Mouse (Mus musculus) liver, embryonic 13.5 days (tissue): ENCODE data around the gene Btbd11. TPM values are rescaled to one million over a fixed set of nuclear protein-coding genes. Genes with fewer than 3 reads are reported as not detected.
"Not testable (repeated sequence)": the region's sequence is repeated elsewhere in the genome, so short reads cannot be mapped to it uniquely, and the experiment has no call there.

ENCODE experiments used
- ATAC-seq: fragments of 200-750 bp; cut with Nextera tagmentation; 2 replicates; pipeline ENCODE4 v1.8.0; 2017; ENCODE audit warnings: low read depth, mild to moderate bottlenecking, moderate number of reproducible peaks, moderate library complexity
- DNase-seq: peaks from one replicate; pipeline ENCODE4 v3.0.0; 2022
- H3K27ac ChIP-seq: fragments of 300-500 bp; sonication (generic); 2 replicates; pipeline ENCODE4 v1.5.1; 2015; ENCODE audit warnings: moderate library complexity, mild to moderate bottlenecking, inconsistent platforms
- H3K27me3 ChIP-seq: fragments of 300-500 bp; sonication (generic); 2 replicates; pipeline ENCODE4 v1.6.1; 2015; ENCODE audit warnings: mild to moderate bottlenecking, inconsistent platforms
- H3K36me3 ChIP-seq: fragments of 300-500 bp; sonication (generic); 2 replicates; pipeline ENCODE4 v1.6.1; 2015; ENCODE audit warnings: mild to moderate bottlenecking, inconsistent platforms
- H3K4me1 ChIP-seq: fragments of 300-500 bp; sonication (generic); replicated peaks from 2 replicates; pipeline ENCODE4 v1.6.1; 2015; ENCODE audit warnings: inconsistent platforms
- H3K4me2 ChIP-seq: fragments of 300-500 bp; sonication (generic); 2 replicates; pipeline ENCODE4 v1.6.1; 2015; ENCODE audit warnings: inconsistent platforms, mild to moderate bottlenecking, moderate library complexity
- H3K4me3 ChIP-seq: fragments of 300-500 bp; sonication (generic); replicated peaks from 2 replicates; pipeline ENCODE4 v1.5.1; 2015; ENCODE audit warnings: mild to moderate bottlenecking, inconsistent platforms
- H3K9ac ChIP-seq: fragments of 300-500 bp; sonication (generic); 2 replicates; pipeline ENCODE4 v1.6.1; 2015; ENCODE audit warnings: mild to moderate bottlenecking, inconsistent platforms
- H3K9me3 ChIP-seq: fragments of 300-500 bp; sonication (generic); replicated peaks from 2 replicates; pipeline ENCODE4 v1.6.1; 2016; ENCODE audit warnings: inconsistent platforms
- WGBS: fragments of 180-500 bp; shearing (Covaris S2); methylation state at CpG from one replicate; pipeline ENCODE4 v1.1.7; 2015; ENCODE audit not compliant: insufficient replicate concordance; 5-methylcytosine and 5-hydroxymethylcytosine counted together
- polyA plus RNA-seq: library from polyadenylated mRNA; unstranded; fragments of >200 nt; fragmentation: Nextera tagmentation; extraction: Ambion mirVana; gene quantifications from 2 replicates; pipeline ENCODE4 v1.2.1, GENCODE M21; 2015

Gene Btbd11
- polyA plus RNA-seq, 1 experiment from 2014 or later, result 0.20 TPM

DNA sequence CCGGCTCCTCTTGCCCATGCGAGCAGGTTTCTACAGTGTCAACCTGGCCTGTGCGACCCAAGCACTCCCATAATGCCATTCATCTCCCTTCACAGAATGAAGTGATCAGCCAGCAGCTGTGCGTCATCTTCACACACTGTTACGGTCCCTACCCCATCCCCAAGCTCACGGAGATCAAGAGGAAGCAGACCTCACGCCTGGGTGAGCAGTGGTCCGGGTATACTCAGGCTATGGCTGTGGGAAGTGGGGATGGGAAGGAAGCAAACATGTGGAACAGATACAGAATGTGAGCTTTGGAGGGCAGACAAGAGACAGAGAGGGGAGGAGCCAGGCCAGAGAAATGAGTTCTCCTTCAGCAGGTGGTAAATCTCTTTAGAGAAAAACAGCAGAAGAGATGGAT, 253.8 kb downstream of the Btbd11 start:
- Histone ChIP-seq H3K36me3 (no peaks in the 10 kb centered on the region), H3K27me3 (no peaks in the 10 kb centered on the region), H3K27ac (no peak overlapping the region), H3K9ac (no peak overlapping the region), H3K4me1 (no peaks in the 10 kb centered on the region), H3K4me2 (no peak overlapping the region), H3K4me3 (no peak overlapping the region), H3K9me3 (no peaks in the 10 kb centered on the region)
- DNase-seq (no peak), ATAC-seq (no peak)
- 58% methylated on average over 8 of the region's 8 CpGs for WGBS

DNA sequence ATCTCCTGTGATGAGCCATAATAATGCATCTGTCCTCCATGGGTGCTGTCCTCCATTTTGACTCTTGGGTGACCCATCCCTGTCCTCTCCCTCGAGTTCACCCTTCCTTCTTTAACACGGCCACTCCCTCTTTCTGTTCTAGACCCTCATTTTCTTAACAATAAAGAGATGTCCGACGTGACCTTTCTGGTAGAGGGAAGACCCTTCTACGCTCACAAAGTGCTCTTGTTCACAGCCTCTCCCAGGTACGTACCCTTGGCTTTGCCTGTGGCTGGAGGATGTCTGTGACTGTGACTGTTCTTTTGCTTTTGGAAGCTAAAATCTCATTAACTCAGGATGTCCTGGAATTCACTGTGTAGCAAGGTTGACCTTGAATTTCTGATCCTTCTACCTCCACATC, 258.7 kb downstream of the Btbd11 start:
- H3K4me2 ChIP-seq, result no peak overlapping the region
- no peak for DNase-seq
- ATAC-seq, result no peak
- H3K27ac ChIP-seq, result no peak overlapping the region
- WGBS, result 65% methylated on average over 6 of the region's 6 CpGs
- no peak overlapping the region for H3K4me3 ChIP-seq
- no peaks in the 10 kb centered on the region for H3K36me3 ChIP-seq
- no peaks in the 10 kb centered on the region for H3K9me3 ChIP-seq
- H3K9ac ChIP-seq, result no peak overlapping the region
- no peaks in the 10 kb centered on the region for H3K4me1 ChIP-seq
- H3K27me3 ChIP-seq, result no peaks in the 10 kb centered on the region

DNA sequence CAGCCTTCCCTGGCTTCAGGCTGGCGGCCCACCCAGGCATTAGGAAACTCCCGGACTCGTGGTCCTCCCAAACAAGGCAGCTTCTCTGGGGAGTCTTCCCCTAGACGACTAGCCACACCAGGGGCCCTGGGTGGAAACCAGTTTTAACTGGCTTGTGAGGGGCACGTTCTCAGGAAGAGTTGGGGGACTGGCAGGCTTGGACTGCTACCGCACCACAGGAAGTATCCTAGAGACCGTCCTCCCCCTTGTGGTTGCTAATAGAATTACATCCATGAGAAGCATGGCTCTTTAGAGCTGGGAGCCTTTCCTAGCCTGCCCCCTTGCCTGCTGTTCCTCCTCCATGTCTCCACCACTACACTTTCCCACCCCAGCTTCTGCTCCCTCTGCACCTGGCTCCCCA, 265.1 kb downstream of the Btbd11 start:
- no peaks in the 10 kb centered on the region for H3K27me3 ChIP-seq
- ATAC-seq (no peak), DNase-seq (peak; percentile 5)
- no peak overlapping the region for H3K4me2 ChIP-seq
- 27% methylated on average over 7 of the region's 7 CpGs for WGBS
- H3K9ac ChIP-seq, result no peak overlapping the region
- H3K4me3 ChIP-seq, result no peak overlapping the region
- H3K9me3 ChIP-seq, result no peaks in the 10 kb centered on the region
- H3K36me3 ChIP-seq, result no peaks in the 10 kb centered on the region
- no peak overlapping the region for H3K27ac ChIP-seq
- H3K4me1 ChIP-seq, result no peaks in the 10 kb centered on the region

DNA sequence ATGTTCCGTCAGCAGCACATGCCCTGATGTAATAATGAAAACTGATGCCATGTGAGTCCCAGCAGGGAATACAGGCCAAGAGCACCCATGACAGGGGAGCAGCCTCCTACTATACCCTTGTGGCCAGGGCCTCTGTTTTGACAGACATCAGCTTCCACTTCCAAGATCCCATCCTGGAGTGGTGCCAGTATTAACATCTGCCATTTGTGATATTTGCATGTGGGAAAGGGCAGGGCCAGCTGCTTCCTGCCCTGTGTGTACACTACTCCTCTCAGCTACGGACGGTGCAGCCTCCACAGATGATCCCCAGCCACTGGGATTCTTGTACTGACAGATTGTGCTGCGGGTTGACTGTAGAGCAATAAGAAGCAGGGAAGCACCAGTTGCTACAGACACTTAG, 269.3 kb downstream of the Btbd11 start:
- WGBS, result 50% methylated on average over 4 of the region's 4 CpGs
- H3K9ac ChIP-seq, result no peak overlapping the region
- no peak overlapping the region for H3K4me3 ChIP-seq
- no peaks in the 10 kb centered on the region for H3K27me3 ChIP-seq
- DNase-seq, result no peak
- no peak overlapping the region for H3K27ac ChIP-seq
- H3K4me1 ChIP-seq, result no peaks in the 10 kb centered on the region
- no peaks in the 10 kb centered on the region for H3K36me3 ChIP-seq
- no peak for ATAC-seq
- no peak overlapping the region for H3K4me2 ChIP-seq
- H3K9me3 ChIP-seq, result no peaks in the 10 kb centered on the region

DNA sequence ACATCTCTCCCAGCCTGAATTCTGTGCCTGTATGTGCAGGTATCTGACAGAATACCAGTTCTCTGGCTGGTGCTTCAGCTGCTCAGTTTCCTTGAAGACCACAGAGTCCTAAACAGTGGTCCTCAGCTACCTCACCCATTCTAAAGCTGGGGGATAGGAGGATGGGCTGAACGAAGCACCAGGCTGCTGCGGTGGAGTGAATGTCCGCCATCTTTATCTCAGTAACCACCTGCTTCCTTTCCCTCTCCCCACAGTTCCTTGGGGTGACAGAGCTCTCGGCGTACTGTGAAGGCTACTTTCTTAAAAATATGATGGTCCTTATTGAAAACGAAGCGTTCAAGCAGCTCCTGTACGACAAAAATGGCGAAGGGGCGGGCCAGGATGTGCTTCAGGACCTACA, 271.3 kb downstream of the Btbd11 start:
- H3K4me1 ChIP-seq, result no peaks in the 10 kb centered on the region
- no peaks in the 10 kb centered on the region for H3K27me3 ChIP-seq
- H3K36me3 ChIP-seq, result no peaks in the 10 kb centered on the region
- H3K27ac ChIP-seq, result no peak overlapping the region
- no peak overlapping the region for H3K9ac ChIP-seq
- H3K9me3 ChIP-seq, result no peaks in the 10 kb centered on the region
- WGBS, result 44% methylated on average over 10 of the region's 10 CpGs
- ATAC-seq (no peak), DNase-seq (no peak)
- H3K4me3 ChIP-seq, result no peak overlapping the region
- no peak overlapping the region for H3K4me2 ChIP-seq

DNA sequence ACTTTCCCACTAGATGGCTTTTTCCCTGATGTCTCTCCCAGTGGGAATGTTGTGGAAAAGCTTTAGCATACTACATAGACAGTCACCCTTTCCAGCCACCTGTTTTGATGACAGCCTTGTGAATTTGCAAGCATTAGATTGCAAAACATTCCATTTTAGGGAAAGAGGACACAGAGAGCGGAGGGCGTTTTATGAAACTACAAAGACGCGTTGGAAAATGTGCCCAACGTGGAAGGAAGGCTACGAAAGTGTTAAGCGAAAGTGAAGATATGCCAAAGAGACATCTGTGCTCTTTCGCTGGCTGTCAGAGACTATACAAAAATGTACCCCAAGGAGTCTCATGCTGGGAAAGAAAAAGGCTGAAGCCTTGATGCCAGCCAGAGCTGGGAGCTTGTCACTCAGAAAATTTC, 286.9 kb downstream of the Btbd11 start:
- Histone ChIP-seq H3K4me3 (no peak overlapping the region), H3K9me3 (no peaks in the 10 kb centered on the region), H3K4me1 (no peaks in the 10 kb centered on the region), H3K9ac (no peak overlapping the region), H3K36me3 (no peaks in the 10 kb centered on the region), H3K27ac (no peak overlapping the region), H3K4me2 (no peak overlapping the region), H3K27me3 (no peaks in the 10 kb centered on the region)
- WGBS, result 75% methylated on average over 8 of the region's 8 CpGs
- ATAC-seq, result no peak
- DNase-seq, result no peak

DNA sequence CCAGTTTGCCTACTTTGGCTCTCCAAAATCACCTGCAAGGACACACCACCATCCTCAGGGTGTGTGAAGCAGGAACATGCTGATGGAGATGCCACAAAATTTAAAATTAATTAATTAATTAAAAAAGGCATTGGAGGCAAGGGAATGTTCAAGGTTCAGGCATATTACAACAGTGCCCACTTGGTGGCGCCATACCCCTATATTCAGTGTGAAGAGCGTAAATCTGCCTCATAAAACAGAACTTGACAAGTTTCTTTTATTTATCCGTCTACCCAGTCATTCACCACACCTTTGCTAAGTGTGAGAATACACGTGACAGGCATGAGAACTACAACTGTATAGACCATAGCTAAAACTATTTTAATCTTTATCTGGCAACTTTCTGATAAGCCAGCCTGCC, 292.0 kb downstream of the Btbd11 start:
- H3K9me3 ChIP-seq, result no peaks in the 10 kb centered on the region
- no peaks in the 10 kb centered on the region for H3K27me3 ChIP-seq
- no peak overlapping the region for H3K9ac ChIP-seq
- H3K4me3 ChIP-seq, result no peak overlapping the region
- H3K4me2 ChIP-seq, result no peak overlapping the region
- no peak overlapping the region for H3K27ac ChIP-seq
- no peak for DNase-seq
- no peak for ATAC-seq
- WGBS, result 25% methylated on average over 4 of the region's 4 CpGs
- no peaks in the 10 kb centered on the region for H3K4me1 ChIP-seq
- no peaks in the 10 kb centered on the region for H3K36me3 ChIP-seq

DNA sequence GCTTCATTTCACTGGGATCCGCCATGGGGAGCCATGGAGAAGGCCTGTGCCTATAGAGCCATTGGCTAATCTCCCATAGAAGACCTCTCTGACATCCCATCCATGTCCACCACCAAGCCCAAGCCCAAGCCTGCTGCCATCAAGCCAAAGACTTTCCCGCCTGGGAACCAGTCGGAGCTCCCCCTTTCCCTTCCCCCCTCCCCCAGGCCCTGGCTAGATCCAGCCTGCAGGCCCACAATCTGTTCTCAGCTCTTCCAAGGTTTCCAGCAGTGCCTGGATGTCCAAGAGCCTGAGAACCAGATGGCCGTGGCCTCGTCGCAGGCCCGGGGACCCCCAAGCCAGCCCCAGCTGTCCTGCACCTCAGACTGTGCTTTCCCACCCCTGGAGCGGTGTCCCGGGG, 295.8 kb downstream of the Btbd11 start:
- Histone ChIP-seq H3K4me2 (no peak overlapping the region), H3K9me3 (no peaks in the 10 kb centered on the region), H3K4me1 (no peaks in the 10 kb centered on the region), H3K4me3 (no peak overlapping the region), H3K27ac (no peak overlapping the region), H3K9ac (no peak overlapping the region), H3K36me3 (no peaks in the 10 kb centered on the region), H3K27me3 (no peaks in the 10 kb centered on the region)
- WGBS, result 78% methylated on average over 9 of the region's 9 CpGs
- DNase-seq, result no peak
- ATAC-seq, result no peak

DNA sequence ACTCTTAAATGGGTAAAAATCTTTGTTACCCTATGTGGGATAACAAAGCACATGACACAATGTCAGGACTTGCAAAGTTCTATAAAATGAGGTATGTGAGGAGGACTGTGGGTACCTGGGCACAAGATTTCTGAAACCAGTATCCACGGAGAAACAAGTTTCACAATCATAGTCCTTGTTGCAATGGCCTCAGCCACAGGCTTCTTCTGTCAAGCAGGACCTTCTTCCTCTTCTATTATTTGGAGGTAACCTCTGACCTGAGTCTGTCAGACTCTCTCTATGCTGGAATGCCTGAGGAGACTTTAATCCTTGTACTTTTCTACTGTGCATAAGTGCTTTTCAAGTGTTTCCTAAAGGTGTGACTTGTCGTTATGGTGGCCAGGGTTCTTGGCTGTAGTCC, 307.8 kb downstream of the Btbd11 start:
- 40% methylated on average over 2 of the region's 2 CpGs for WGBS
- H3K9me3 ChIP-seq, ATAC-seq: not testable (repeated sequence)

DNA sequence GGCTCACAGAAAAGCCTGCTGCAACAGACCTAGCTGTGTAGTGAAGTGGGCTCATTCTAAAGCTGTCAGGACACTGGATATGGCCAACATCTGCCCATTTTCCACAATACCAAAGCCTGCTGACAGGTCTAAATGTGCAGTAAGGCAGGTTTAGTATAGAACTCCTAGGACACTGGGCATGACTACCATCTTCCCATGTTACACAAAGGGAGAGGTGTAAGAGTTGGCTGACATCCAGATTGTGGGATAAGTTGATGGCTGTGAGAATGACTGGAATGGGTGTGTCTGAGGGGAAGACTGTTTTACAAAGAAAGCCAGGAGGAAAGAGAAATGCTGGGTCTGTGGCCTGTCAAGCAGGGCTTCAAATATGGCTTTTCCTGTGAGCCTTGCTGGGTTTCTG, 313.1 kb downstream of the Btbd11 start:
- H3K27me3 ChIP-seq, result no peaks in the 10 kb centered on the region
- no peak overlapping the region for H3K4me2 ChIP-seq
- ATAC-seq (no peak), DNase-seq (no peak)
- no peak overlapping the region for H3K4me3 ChIP-seq
- no peaks in the 10 kb centered on the region for H3K36me3 ChIP-seq
- H3K9me3 ChIP-seq, result no peaks in the 10 kb centered on the region
- H3K27ac ChIP-seq, result no peak overlapping the region
- H3K4me1 ChIP-seq, result no peaks in the 10 kb centered on the region
- H3K9ac ChIP-seq, result no peak overlapping the region

More for the DNA sequence above, 307.8 kb downstream of the Btbd11 start:
- not testable (repeated sequence) for H3K36me3 ChIP-seq, H3K4me2 ChIP-seq, H3K9ac ChIP-seq, H3K4me1 ChIP-seq, H3K27ac ChIP-seq, H3K4me3 ChIP-seq, H3K27me3 ChIP-seq, DNase-seq

DNA sequence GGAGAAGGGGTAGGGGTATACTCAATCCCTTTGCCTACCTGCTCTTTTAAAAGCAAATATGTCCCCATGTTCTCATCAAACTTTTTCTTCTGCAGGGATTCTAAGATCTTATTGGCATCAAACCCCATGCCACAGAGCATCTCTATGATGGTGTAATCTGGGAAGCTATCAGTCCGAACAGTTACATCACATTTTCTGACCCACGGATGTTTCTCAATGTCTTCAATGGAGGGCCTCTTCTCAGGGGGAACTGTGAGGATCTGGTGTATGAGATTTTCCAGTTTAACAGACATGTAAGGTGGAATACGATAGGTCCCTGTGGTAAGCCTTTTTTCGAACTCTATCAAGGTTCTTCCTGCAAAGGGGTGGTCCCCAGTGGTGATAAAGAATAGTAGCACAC, 323.2 kb downstream of the Btbd11 start:
- not testable (repeated sequence) for DNase-seq, H3K4me2 ChIP-seq, ATAC-seq, H3K4me3 ChIP-seq, H3K9ac ChIP-seq, H3K9me3 ChIP-seq, H3K27ac ChIP-seq, H3K27me3 ChIP-seq, H3K36me3 ChIP-seq, H3K4me1 ChIP-seq
- WGBS, result 70% methylated on average over 4 of the region's 4 CpGs
